Mouse (Mus musculus): ENCODE measurements around the gene Hpca. TPM values are rescaled to one million over a fixed set of nuclear protein-coding genes. Genes with fewer than 3 reads are reported as not detected.

Gene Hpca
- 0.41 and 0.60 TPM in 2 replicates for polyA plus RNA-seq (2012; rRNA removed)

DNA sequence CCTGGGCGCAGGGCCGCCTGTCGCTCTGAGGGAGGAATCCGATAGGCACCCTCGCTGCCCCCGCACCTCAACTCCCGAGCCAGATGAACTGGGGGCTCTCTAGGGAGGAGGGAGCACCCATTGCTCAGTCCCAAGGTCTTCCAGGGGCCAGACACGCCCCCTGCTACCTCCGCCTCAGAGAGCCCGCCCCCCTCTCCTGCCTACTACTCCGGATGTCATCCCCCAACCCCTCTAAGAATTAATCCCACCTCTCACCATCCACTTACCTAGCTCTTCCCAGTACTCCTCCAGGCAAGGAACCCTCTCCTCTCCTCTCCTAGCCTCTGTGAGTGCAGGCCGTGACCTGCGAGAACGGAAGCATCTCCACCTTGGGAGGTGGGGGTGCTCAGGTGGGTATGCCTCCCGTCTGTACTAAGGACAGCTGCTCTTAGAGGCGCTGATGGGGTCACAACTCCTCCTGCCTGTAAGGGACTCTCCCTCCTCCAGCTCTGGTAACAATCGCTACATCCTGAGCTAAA is at the start of gene Hpca:
TSS of gene Hpca (minus strand) at position 468 of the 518 bp plus-strand sequence.
- Histone ChIP-seq H3K4me3 (ENCODE audit: insufficient read depth, low read depth, low read length) (no peak within 1 kb of the TSS), H3K4me1 (ENCODE audit: control insufficient read depth, insufficient read depth, low read length) (no peaks in the 10 kb centered on the region), H3K27me3 (replicated peaks; ENCODE audit: control insufficient read depth, insufficient read depth, low read length) (peaks cover 3% of the 10 kb centered on the region), H3K36me3 (ENCODE audit: control insufficient read depth, insufficient read depth, low read length) (no peaks in the 10 kb centered on the region), H3K27ac (ENCODE audit: insufficient read depth, low read depth, low read length) (no peak within 1 kb of the TSS)
- TF ChIP-seq POLR2A (IDR thresholded peaks at IDR 0.05; ENCODE audit: low read depth, low read length) (no peak), CTCF (conservative IDR thresholded peaks at IDR 0.05; ENCODE audit: insufficient read depth, insufficient read length, low read depth, low read length) (no peak)
- 3% methylated on average over 17 of the region's 17 CpGs for WGBS
- no peak for DNase-seq

DNA sequence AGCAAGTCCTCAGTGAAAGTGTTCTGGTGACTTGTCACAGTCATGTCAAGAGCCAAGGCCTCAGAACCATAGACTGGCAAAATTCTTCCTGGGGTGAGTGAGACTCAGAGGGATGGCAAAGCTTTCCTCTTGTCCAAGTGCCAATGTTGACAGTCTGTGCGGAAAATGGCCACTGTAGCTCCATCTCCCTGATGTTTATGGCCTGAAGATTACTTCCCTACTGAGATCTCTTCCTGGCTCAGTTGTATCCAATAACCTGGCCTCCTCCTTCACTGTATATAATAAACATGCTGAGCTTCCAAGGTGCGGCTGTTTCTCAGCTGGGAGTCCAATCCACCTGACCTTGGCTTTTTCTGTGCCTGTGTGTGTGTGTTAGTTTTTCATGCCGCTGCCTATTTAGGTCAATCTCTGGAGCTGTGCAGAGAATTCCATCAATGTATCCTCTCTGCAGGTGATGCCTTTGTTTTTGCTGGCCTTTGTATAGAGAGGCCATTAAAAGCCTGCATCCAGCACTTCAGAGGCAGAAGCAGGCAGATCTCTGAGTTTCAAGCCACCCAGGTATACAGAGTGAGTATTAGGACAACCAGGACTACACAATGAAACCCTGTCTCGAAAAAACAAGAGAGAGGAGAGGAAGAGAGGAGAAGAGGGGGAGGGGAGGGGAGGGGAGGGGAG is 39.9 kb upstream of the Hpca start:
- no peaks in the 10 kb centered on the region for H3K4me1 ChIP-seq (ENCODE audit: control insufficient read depth, insufficient read depth, low read length)
- no peaks in the 10 kb centered on the region; the same call in 1 of the 2 replicates for H3K36me3 ChIP-seq (ENCODE audit: control insufficient read depth, insufficient read depth, low read length)
- 70% methylated on average over 4 of the region's 4 CpGs for WGBS
- no peak for DNase-seq
- H3K27me3 ChIP-seq (replicated peaks; ENCODE audit: control insufficient read depth, insufficient read depth, low read length) = no peaks in the 10 kb centered on the region
- TF ChIP-seq POLR2A (IDR thresholded peaks at IDR 0.05; ENCODE audit: low read depth, low read length) (no peak), CTCF (conservative IDR thresholded peaks at IDR 0.05; ENCODE audit: insufficient read depth, insufficient read length, low read depth, low read length) (no peak)
- peak overlapping the region; percentile 50; the same call in 1 of the 2 replicates for H3K27ac ChIP-seq (ENCODE audit: insufficient read depth, low read depth, low read length)
- no peak overlapping the region for H3K4me3 ChIP-seq (ENCODE audit: insufficient read depth, low read depth, low read length)

DNA sequence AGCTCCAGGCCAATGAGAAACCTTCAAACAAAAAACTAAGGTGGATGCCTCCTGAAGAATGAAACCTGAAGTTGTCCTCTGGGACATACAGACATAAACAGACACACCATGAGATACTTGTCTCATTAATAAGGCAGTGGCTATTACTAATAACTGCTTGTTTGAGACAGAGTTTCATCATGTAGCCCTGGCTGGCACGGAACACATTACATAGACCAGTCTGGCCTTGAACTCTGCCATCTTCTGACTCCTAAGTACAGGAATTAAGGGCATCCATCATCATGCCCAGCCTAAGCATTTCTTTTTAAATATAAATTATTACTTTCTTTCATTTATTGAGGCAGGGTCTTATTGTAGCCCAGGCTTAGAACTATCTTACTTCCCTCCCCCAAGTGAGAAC is 39.2 kb upstream of the Hpca start:
- WGBS = 96% methylated on average over 1 of the region's 1 CpGs
- DNase-seq = no peak
- H3K36me3 ChIP-seq (ENCODE audit: control insufficient read depth, insufficient read depth, low read length) = no peaks in the 10 kb centered on the region; the same call in 1 of the 2 replicates

DNA sequence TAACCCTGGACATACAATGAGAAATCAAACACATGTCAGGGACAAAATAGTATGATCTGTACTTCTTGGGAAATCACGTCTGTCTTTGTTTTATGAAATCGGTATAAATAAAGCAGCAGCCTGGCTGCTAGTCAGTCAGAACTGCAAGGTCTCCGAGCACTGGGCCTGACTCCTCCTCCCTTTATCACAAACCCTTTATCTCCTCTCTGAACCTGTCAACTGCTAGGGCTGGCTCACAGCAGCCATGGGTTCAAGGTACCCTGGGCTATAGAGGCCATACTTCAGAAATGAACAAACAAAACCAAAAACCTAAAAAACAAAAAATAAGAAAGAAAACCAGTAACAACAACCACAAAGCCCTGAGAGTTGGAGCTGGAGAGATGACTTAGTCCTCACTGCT is 36.7 kb upstream of the Hpca start:
- no peak for DNase-seq
- TF ChIP-seq CTCF (conservative IDR thresholded peaks at IDR 0.05; ENCODE audit: insufficient read depth, insufficient read length, low read depth, low read length) (no peak), POLR2A (IDR thresholded peaks at IDR 0.05; ENCODE audit: low read depth, low read length) (no peak)
- 70% methylated on average over 3 of the region's 3 CpGs for WGBS
- Histone ChIP-seq H3K4me1 (ENCODE audit: control insufficient read depth, insufficient read depth, low read length) (no peaks in the 10 kb centered on the region), H3K27me3 (replicated peaks; ENCODE audit: control insufficient read depth, insufficient read depth, low read length) (no peaks in the 10 kb centered on the region), H3K4me3 (ENCODE audit: insufficient read depth, low read depth, low read length) (no peak overlapping the region), H3K27ac (ENCODE audit: insufficient read depth, low read depth, low read length) (no peak overlapping the region), H3K36me3 (ENCODE audit: control insufficient read depth, insufficient read depth, low read length) (no peaks in the 10 kb centered on the region; the same call in none of the 2 replicates)

More for the DNA sequence above, 39.2 kb upstream of the Hpca start:
- Histone ChIP-seq H3K4me3 (ENCODE audit: insufficient read depth, low read depth, low read length) (no peak overlapping the region), H3K4me1 (ENCODE audit: control insufficient read depth, insufficient read depth, low read length) (no peaks in the 10 kb centered on the region), H3K27ac (ENCODE audit: insufficient read depth, low read depth, low read length) (no peak overlapping the region), H3K27me3 (replicated peaks; ENCODE audit: control insufficient read depth, insufficient read depth, low read length) (no peaks in the 10 kb centered on the region)
- no peak for TF ChIP-seq CTCF (conservative IDR thresholded peaks at IDR 0.05; ENCODE audit: insufficient read depth, insufficient read length, low read depth, low read length)
- TF ChIP-seq POLR2A (IDR thresholded peaks at IDR 0.05; ENCODE audit: low read depth, low read length) = no peak

DNA sequence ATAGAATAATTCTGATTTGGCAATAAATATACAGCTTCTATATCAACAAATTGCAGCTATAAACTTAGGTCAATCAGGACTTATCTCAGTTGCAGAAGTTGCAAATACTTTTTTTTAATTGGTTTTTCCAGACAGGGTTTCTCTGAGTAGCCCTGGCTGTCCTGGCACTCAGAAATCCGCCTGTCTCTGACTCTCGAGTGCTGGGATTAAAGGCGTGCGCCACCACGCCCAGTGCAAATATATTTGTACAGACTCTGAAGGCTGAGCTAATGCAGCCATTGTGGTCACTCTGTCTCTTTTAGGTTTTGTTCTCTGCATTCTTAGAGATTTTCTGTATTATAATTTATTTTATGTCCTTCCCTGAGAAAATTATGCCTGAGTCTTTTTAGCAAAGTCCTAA is 35.7 kb upstream of the Hpca start:
- Histone ChIP-seq H3K4me3 (ENCODE audit: insufficient read depth, low read depth, low read length) (no peak overlapping the region), H3K27ac (ENCODE audit: insufficient read depth, low read depth, low read length) (no peak overlapping the region), H3K36me3 (ENCODE audit: control insufficient read depth, insufficient read depth, low read length) (peaks cover 2% of the 10 kb centered on the region), H3K4me1 (ENCODE audit: control insufficient read depth, insufficient read depth, low read length) (no peaks in the 10 kb centered on the region), H3K27me3 (replicated peaks; ENCODE audit: control insufficient read depth, insufficient read depth, low read length) (no peaks in the 10 kb centered on the region)
- TF ChIP-seq CTCF (conservative IDR thresholded peaks at IDR 0.05; ENCODE audit: insufficient read depth, insufficient read length, low read depth, low read length) (no peak), POLR2A (IDR thresholded peaks at IDR 0.05; ENCODE audit: low read depth, low read length) (no peak)
- WGBS = 90% methylated on average over 5 of the region's 5 CpGs
- no peak for DNase-seq

DNA sequence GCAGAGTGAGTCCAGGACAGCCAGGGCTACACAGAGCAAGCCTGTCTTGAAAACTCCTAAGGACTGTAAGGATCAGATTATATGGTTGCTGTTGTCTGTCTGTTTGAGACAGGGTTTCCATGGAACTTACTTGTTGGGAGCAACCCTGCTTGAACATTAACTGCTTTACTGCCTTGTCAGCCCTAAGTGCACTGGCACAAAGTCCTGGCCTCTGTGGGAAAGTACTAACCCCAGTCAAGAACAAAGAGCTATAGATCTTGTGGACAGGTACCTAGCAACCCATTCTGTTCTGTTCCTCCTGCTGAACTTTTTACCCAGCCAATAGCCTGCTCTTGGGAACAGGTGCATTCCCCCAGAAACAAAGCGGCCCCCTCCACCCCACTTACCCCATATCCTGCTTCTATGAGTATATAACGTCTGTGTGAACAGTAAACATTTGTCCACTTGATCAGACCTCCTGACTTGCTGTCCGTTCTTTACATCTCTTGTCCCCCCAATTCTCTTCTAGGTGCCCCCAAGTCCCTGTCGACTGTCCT is 29.5 kb upstream of the Hpca start:
- Histone ChIP-seq H3K4me3 (ENCODE audit: insufficient read depth, low read depth, low read length) (no peak overlapping the region), H3K27me3 (replicated peaks; ENCODE audit: control insufficient read depth, insufficient read depth, low read length) (no peaks in the 10 kb centered on the region), H3K4me1 (ENCODE audit: control insufficient read depth, insufficient read depth, low read length) (no peaks in the 10 kb centered on the region), H3K27ac (ENCODE audit: insufficient read depth, low read depth, low read length) (no peak overlapping the region), H3K36me3 (ENCODE audit: control insufficient read depth, insufficient read depth, low read length) (peaks cover 5% of the 10 kb centered on the region)
- WGBS = 72% methylated on average over 4 of the region's 4 CpGs
- TF ChIP-seq POLR2A (IDR thresholded peaks at IDR 0.05; ENCODE audit: low read depth, low read length) (no peak), CTCF (conservative IDR thresholded peaks at IDR 0.05; ENCODE audit: insufficient read depth, insufficient read length, low read depth, low read length) (no peak)
- DNase-seq = peak; percentile 74

DNA sequence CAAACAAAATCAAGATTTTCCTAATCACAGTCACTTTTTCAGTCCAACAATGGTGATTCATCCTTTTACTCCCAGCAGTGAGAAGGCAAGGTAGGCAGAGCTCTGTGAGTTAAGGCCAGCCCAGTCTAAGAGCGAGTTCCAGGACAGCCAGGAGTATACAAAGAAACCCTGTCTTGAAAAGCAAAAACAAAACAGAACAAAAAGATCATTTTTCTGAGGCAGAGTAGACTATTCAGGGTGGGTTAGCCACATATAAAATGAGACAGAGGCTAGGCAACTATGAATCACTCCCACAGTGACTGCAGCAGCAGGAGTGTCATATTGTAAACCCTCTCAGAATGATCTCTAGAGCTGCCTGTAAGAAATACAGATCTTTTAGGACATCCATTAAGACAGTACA is 27.5 kb upstream of the Hpca start:
- Histone ChIP-seq H3K4me1 (ENCODE audit: control insufficient read depth, insufficient read depth, low read length) (no peaks in the 10 kb centered on the region), H3K4me3 (ENCODE audit: insufficient read depth, low read depth, low read length) (no peak overlapping the region), H3K36me3 (ENCODE audit: control insufficient read depth, insufficient read depth, low read length) (peaks cover 5% of the 10 kb centered on the region), H3K27ac (ENCODE audit: insufficient read depth, low read depth, low read length) (no peak overlapping the region), H3K27me3 (replicated peaks; ENCODE audit: control insufficient read depth, insufficient read depth, low read length) (no peaks in the 10 kb centered on the region)
- DNase-seq = no peak
- WGBS = 97% methylated on average over 1 of the region's 1 CpGs
- TF ChIP-seq CTCF (conservative IDR thresholded peaks at IDR 0.05; ENCODE audit: insufficient read depth, insufficient read length, low read depth, low read length) = no peak
- no peak for TF ChIP-seq POLR2A (IDR thresholded peaks at IDR 0.05; ENCODE audit: low read depth, low read length)
